Mouse (Mus musculus) olfactory bulb, adult 2 months (tissue): Measurements from ENCODE around the gene Abca3. TPM values are rescaled to one million over a fixed set of nuclear protein-coding genes. Genes with fewer than 3 reads are reported as not detected.
"Not testable (repeated sequence)": the region's sequence is repeated elsewhere in the genome, so short reads cannot be mapped to it uniquely, and the experiment has no call there.

Experiments
- H3K27ac ChIP-seq: fragments of 200-500 bp; 2 replicates; pipeline ENCODE4 v1.5.1; 2012; ENCODE audit warnings: low read depth, low read length; ENCODE audit not compliant: insufficient read depth
- H3K4me1 ChIP-seq: fragments of 200-500 bp; 2 replicates; pipeline ENCODE4 v1.6.1; 2012; ENCODE audit warnings: low read length; ENCODE audit not compliant: control insufficient read depth, insufficient read depth
- H3K4me3 ChIP-seq: fragments of 200-500 bp; 2 replicates; pipeline ENCODE4 v1.5.1; 2012; ENCODE audit warnings: mild to moderate bottlenecking, low read depth, low read length, moderate library complexity; ENCODE audit not compliant: insufficient read depth
- CTCF ChIP-seq: fragments of 200-500 bp; IDR thresholded peaks from 2 replicates; pipeline ENCODE4 v1.5.1; 2012; ENCODE audit warnings: low read depth, mild to moderate bottlenecking, low read length, moderate library complexity; ENCODE audit not compliant: insufficient read depth
- POLR2A ChIP-seq: fragments of 200-500 bp; IDR thresholded peaks from 2 replicates; pipeline ENCODE4 v1.6.1; 2012; ENCODE audit warnings: mild to moderate bottlenecking, low read depth, low read length, moderate library complexity; ENCODE audit not compliant: insufficient read depth
- WGBS: fragments of 180-500 bp; shearing (Covaris S2); methylation state at CpG from one replicate; pipeline ENCODE4 v1.1.7; 2018; 5-methylcytosine and 5-hydroxymethylcytosine counted together
- polyA plus RNA-seq: library from polyadenylated mRNA; stranded (reverse); fragments of >200 nt; gene quantifications from 2 replicates; pipeline ENCODE4 v1.2.4, GENCODE M21; 2012; ENCODE audit warnings: low replicate concordance; ENCODE audit not compliant: missing spikeins, insufficient read depth, insufficient read length

Abca3 gene
- polyA plus RNA-seq, 1 experiment: not detected

DNA sequence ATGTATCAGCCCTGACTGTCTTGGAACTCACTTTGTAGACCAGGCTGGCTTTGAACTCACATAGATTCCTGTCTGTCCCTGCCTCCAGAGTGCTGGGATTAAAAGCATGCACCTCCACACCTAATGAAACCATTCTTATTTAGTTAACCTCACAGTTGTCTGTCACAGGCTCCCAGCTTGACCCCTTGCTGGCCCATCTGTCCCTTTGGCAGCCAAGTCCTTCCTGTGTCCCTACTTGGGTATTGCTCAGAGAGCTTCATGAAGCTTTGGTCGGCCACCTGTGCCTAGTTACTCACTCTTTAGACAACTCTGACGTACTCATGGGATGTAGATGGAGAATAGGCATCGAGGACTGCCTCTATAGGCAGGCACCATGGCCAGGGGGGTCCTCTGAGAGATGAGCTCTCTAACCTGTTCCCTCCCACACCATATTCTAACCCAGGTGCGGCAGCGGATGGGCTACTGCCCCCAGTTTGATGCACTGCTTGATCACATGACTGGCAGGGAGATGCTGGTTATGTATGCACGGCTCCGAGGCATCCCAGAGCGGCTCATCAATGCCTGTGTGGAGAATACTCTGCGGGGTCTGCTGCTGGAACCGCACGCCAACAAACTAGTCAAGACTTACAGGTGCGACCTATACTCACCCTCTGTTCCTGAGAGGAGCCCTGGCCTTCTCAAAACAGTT lies 55.5 kb downstream of the Abca3 start:
- Histone ChIP-seq H3K4me3 (no peak overlapping the region), H3K27ac (no peak overlapping the region), H3K4me1 (no peaks in the 10 kb centered on the region)
- TF ChIP-seq CTCF: no peak
- TF ChIP-seq POLR2A: no peak
- 89% methylated on average over 12 of the region's 12 CpGs for WGBS

DNA sequence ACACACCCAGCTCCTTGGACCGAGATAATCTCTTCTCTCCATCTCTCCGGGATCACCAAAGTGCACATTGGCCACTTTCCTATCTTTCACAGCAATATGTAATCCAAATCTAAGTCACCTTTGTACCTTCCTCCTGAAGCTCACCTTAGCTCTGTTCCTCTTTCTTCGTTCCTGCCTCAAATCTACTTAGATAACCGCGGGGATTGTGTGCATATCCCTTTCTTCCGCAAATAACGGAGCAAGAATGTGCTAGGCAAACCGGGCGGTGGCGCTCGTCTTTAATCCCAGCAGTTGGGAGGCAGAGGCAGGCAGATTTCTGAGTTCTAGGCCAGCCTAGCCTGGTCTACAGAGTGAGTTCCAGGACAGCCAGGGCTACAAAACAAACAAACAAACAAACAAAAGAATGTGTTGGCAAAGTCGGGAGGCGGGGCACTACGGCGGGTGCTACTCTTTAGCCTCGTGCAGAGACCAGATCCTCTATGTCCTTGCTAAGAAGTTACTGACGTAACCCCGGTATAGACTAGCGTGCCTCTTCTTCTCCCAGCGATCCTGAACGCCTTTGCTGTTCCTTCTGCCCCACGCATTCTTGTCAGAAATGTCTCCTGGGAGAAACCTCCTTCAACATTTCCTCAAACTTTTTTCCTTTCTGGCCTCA lies 61.9 kb downstream of the Abca3 start:
- H3K27ac ChIP-seq: peak overlapping the region; percentile 60
- H3K4me1 ChIP-seq: peaks cover 8% of the 10 kb centered on the region
- WGBS: 29% methylated on average over 22 of the region's 22 CpGs
- TF ChIP-seq POLR2A (no peak), CTCF (no peak)
- H3K4me3 ChIP-seq: peak overlapping the region; percentile 65

DNA sequence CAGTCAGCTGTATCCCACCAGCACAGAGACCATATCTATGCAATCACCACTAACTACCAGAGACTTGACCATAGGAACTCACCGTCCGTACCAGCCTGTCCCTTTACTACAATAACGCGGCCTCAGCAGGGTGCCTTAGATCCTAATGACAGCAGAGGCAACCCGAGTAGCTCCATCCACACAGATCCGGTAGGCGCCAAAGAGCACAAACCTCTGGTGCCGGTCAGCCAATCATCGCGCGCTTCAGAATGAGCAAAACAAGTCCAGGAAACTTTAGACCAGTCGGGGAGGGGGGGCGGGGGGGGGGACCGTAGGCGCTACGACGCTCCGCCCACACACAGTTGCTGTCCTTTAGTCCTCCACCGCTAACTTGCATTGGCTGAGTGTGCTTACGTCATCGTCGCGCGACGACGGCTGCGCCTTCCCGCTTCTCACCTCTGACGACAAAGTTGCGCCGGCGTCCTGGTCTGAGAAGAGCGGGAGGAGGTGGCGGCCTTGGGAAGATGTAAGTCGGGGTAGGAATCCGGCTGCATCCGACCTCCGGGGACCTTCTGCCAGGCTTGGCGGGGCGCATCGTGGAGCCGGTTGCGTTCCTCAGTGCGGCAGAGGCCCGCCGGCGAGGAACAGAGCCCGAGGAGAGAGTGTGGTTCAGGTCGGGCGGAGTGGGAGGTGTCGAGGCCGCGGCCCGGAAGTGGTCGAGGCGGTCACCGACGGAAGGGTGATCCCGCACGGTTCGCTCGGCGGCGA lies 62.7 kb downstream of the Abca3 start, which contains the start of gene Rnps1:
Rnps1 (plus strand) TSS at position 336 of the 747 bp plus-strand sequence.
- H3K27ac ChIP-seq: peak within 1 kb of the TSS; percentile 60
- under 1% methylated on average over 64 of the region's 64 CpGs for WGBS
- TF ChIP-seq CTCF (no peak), POLR2A (peak; percentile 85)

DNA sequence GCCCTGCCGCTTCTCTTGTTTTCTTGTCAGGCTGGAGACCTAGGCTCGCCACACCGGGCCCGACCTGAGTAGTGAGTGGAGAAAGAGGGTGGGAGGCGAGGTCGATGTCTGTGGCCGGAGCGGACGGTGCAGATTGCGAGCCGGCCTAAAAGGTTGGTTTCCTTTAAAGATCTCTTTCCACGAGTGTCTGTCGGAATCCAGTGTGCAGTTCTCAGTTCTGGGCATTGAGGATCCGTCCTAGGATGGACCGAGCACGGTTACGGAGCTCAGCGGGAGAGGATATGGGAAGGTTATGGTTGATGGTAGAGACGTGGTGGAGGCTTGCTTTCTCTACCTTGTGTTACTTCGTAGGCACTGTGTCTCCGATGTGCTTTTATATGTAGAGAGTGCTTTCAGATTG lies 63.3 kb downstream of the Abca3 start:
- TF ChIP-seq CTCF (no peak), POLR2A (no peak)
- Histone ChIP-seq H3K4me3 (peak overlapping the region; percentile 75), H3K27ac (no peak overlapping the region), H3K4me1 (peaks cover 8% of the 10 kb centered on the region)
- WGBS: under 1% methylated on average over 21 of the region's 21 CpGs

More for the DNA sequence above, 62.7 kb downstream of the Abca3 start, which contains the start of gene Rnps1:
- peaks cover 8% of the 10 kb centered on the region for H3K4me1 ChIP-seq
- peak within 1 kb of the TSS; percentile 75 for H3K4me3 ChIP-seq

DNA sequence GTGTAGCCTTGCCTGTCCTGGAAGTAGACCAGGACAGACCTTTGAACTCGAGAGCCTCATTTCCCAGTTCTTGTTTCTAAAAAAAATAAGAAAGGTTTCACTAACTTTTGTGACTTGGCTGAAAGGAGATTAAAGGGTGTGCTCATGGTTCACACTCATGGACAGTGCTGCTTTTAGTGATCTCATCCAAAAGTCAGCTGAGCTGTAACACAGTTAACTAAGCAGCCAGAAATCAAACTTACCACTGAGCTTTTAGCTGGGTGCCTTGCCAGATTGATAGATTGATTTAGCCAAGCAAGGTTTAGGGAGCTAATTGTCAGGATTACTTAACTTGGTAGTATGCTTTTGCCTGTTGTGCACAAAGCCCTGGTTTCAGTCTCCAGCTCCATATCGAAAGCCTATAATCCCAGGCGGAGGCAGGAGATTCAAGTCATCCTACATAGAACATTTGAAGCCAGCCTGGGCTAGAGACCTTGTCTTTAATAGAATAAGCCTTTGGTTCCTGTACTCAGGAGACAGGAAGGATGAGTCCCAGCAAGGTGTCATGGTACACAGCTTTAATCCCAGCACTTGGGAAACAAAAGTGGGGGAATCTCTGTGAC lies 64.4 kb downstream of the Abca3 start:
- 82% methylated on average over 3 of the region's 3 CpGs for WGBS
- no peak for TF ChIP-seq CTCF
- TF ChIP-seq POLR2A: no peak
- H3K27ac ChIP-seq: no peak overlapping the region

DNA sequence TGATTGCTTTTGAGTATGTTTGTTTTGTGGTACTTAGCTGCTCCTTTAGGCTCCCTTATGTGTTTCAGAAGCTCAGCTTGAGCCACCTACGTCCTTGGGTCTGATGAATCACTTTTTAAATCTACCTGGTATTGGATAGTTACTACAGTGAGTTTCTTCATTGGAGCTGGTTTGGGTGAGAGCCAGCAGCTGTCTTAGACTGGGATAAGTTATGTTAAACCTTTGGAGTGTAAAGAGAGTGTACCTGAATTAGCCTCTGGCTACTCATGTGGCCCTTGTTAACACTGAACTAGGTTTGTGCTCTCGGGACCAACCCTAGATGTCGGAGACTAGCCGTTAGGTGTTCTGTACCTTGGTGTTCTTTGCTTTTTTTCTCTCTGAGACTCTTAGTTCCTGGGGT lies 71.4 kb downstream of the Abca3 start:
- Histone ChIP-seq H3K4me3 (no peak overlapping the region), H3K27ac (no peak overlapping the region), H3K4me1 (peaks cover 3% of the 10 kb centered on the region)
- TF ChIP-seq POLR2A: no peak
- no peak for TF ChIP-seq CTCF
- 86% methylated on average over 4 of the region's 4 CpGs for WGBS

More for the DNA sequence above, 64.4 kb downstream of the Abca3 start:
- Histone ChIP-seq H3K4me1 (peaks cover 8% of the 10 kb centered on the region), H3K4me3 (no peak overlapping the region)

DNA sequence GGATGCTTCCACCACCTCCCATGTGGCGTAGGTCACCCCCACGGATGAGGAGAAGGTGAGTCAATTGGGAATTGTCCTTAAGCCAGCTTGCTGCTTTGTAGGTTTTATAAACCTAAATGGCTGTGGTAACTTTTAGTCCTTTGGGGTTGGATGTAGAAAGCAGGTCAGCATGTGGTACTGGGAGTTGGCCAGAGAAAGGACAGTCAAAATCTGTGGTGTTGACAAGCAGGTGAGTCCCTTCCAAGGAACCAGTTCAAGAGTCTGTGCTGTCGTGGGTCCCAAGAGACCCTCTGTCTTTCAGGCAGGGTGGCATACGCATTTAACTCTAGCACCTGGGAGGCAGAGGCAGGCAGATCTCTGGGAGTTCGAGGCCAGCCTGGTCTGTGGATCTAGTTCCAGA lies 72.7 kb downstream of the Abca3 start:
- Histone ChIP-seq H3K4me3 (no peak overlapping the region), H3K4me1 (peaks cover 3% of the 10 kb centered on the region), H3K27ac (no peak overlapping the region)
- 92% methylated on average over 5 of the region's 5 CpGs for WGBS
- TF ChIP-seq CTCF (no peak), POLR2A (no peak)

DNA sequence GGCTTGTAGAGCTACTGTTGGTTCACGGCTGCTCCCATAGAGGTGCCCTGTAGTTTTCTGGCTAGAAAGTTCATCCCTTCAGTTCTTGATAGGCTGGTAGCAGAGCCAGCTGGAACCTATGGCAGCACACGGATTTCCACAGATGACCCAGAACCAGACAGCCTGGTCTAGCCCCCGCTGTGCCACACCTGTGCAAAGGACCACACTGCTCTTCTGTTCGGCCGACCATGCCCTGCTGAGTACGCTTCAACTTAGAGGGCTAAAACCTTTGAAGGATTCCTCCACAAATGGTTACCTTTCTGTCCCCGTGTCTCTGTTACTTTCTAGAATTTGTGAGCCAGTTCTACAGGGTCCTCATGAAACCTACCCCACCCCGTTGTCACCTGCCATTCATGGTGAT lies 73.6 kb downstream of the Abca3 start:
- not testable (repeated sequence) for H3K27ac ChIP-seq, H3K4me1 ChIP-seq, H3K4me3 ChIP-seq
- WGBS: 96% methylated on average over 6 of the region's 8 CpGs

DNA sequence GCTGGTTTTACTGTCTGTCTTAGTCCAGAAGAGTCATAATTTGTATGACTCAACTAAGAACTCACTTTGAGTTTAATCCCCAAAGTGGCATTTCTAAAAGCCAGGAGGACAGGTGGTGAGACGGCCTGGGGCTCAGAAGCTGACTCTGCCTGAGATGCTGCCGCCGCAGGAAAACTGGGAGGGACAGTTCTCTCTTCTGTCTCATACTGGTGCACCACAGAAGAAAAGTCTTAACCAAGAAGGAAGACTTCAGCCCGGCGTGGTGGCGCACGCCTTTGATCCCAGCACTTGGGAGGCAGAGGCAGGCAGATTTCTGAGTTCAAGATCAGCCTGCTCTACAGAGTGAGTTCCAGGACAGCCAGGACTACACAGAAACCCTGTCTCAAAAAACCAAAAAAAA lies 74.2 kb downstream of the Abca3 start:
- TF ChIP-seq CTCF (no peak), POLR2A (no peak)
- WGBS: 84% methylated on average over 7 of the region's 7 CpGs
- no peak overlapping the region for H3K4me3 ChIP-seq
- H3K4me1 ChIP-seq: peaks cover 13% of the 10 kb centered on the region
- H3K27ac ChIP-seq: no peak overlapping the region
